Mouse (Mus musculus): ENCODE results near the gene Tfb1m.

Gene Tfb1m

DNA sequence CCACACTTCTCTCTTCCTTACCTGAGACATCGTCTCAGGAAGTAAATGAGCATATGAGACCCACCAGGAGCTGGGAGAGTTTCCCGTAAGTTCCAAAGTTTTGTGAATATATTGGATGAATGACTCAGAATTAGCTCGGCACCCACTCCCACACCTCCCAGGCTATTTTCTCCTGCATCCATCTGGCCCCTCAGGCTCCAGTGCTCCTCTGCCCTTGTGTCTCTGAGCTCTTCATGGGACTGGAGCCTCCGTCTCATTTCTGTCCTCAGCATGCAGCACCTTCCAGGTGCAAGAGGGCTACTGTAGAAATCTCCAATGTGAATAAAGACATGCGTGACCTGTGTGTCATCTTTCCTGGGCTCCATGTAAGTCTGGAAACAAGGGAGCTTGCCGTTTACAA is 85.6 kb downstream of the Tfb1m start:
- no peak for DNase-seq (ENCODE audit: inconsistent age in 2 of 2, low spot score in 1 of 2)
